Mouse (Mus musculus): ENCODE measurements around the gene Foxf1.
A peak's percentile ranks its signal among the peaks of the same experiment; 100 is the strongest.

Gene Foxf1

GRCm38 (mm10) chr8:121082218-121083092 lies 1.7 kb upstream of the Foxf1 start:
- DNase-seq: no peak

- DNase-seq: no peak
Measured at GRCm38 (mm10) chr8:121083093-121083935, 872 bp upstream of the Foxf1 start.

- DNase-seq: no peak
Measured at GRCm38 (mm10) chr8:121083936-121084209, 313 bp upstream of the Foxf1 start.

- no peak for DNase-seq
Measured at GRCm38 (mm10) chr8:121085011-121085410, 825 bp downstream of the Foxf1 start.

- no peak for DNase-seq
Measured at GRCm38 (mm10) chr8:121085561-121085960, 1.4 kb downstream of the Foxf1 start.

- DNase-seq: no peak
Measured at GRCm38 (mm10) chr8:121086004-121086900, 2.1 kb downstream of the Foxf1 start.

- no peak for DNase-seq
Measured at GRCm38 (mm10) chr8:121088281-121088680, 4.1 kb downstream of the Foxf1 start.

GRCm38 (mm10) chr8:121088871-121089630 lies 4.9 kb downstream of the Foxf1 start:
- DNase-seq: no peak

GRCm38 (mm10) chr8:121089631-121090380 lies 5.6 kb downstream of the Foxf1 start:
- DNase-seq: no peak

- no peak for DNase-seq
Measured at GRCm38 (mm10) chr8:121090716-121091115, 6.5 kb downstream of the Foxf1 start.

- no peak for DNase-seq
Measured at GRCm38 (mm10) chr8:121092141-121092540, 8.0 kb downstream of the Foxf1 start.

- peak; percentile 54 for DNase-seq
Measured at GRCm38 (mm10) chr8:121092627-121093026, 8.4 kb downstream of the Foxf1 start.

GRCm38 (mm10) chr8:121093496-121093895 lies 9.3 kb downstream of the Foxf1 start:
- DNase-seq: no peak

- DNase-seq: peak; percentile 61
Measured at GRCm38 (mm10) chr8:121104049-121104818, 20.0 kb downstream of the Foxf1 start.

GRCm38 (mm10) chr8:121107668-121108656 lies 23.8 kb downstream of the Foxf1 start, which contains the start of gene Mthfsd:
Gene Mthfsd, minus strand, starts transcription at chr8:121108392.
- peak; percentile 99 for DNase-seq

GRCm38 (mm10) chr8:121108657-121109056 lies 24.5 kb downstream of the Foxf1 start:
- no peak for DNase-seq

- DNase-seq: no peak
Measured at GRCm38 (mm10) chr8:121111145-121111907, 27.1 kb downstream of the Foxf1 start.

GRCm38 (mm10) chr8:121113261-121113660 lies 29.1 kb downstream of the Foxf1 start:
- peak; percentile 96 for DNase-seq
